Mouse (Mus musculus) CH12.LX (cell line): ENCODE measurements at regions not wholly inside any gene's neighbourhood (a gene's known extent, or its start where the extent isn't known, plus 50 kb on each side); places are given as distances from the start of the nearest gene placed in this dataset.
A peak's percentile ranks its signal among the peaks of the same experiment; 100 is the strongest.

Source experiments
- BHLHE40 ChIP-seq: IDR thresholded peaks from 2 replicates; pipeline ENCODE4 v1.6.1; 2011; ENCODE audit warnings: mild to moderate bottlenecking, low read depth, low read length, improper control_type of control experiment
- CHD2 ChIP-seq: IDR thresholded peaks from 2 replicates; pipeline ENCODE4 v1.6.1; 2011; ENCODE audit warnings: low read length, improper control_type of control experiment
- CTCF ChIP-seq, 2 experiments: IDR thresholded peaks in 1 of 2; conservative IDR thresholded peaks in 1 of 2; 2 replicates each; pipeline ENCODE4 v1.5.1; 2011 to 2012; ENCODE audit warnings: low read depth in 2 of 2, low read length in 2 of 2, improper control_type of control experiment in 1 of 2, inconsistent platforms in 1 of 2, mild to moderate bottlenecking in 1 of 2, moderate library complexity in 1 of 2
- EP300 ChIP-seq: IDR thresholded peaks from 2 replicates; pipeline ENCODE4 v1.6.1; 2011; ENCODE audit warnings: low read length, improper control_type of control experiment
- JUN ChIP-seq: IDR thresholded peaks from 2 replicates; pipeline ENCODE4 v1.6.1; 2011; ENCODE audit warnings: low read depth, mild to moderate bottlenecking, low read length, improper control_type of control experiment, moderate library complexity; ENCODE audit not compliant: insufficient read depth
- POLR2A ChIP-seq: IDR thresholded peaks from 2 replicates; pipeline ENCODE4 v1.6.1; 2011; ENCODE audit warnings: low read depth, mild to moderate bottlenecking, improper control_type of control experiment, low read length
- POLR2AphosphoS2 ChIP-seq: IDR thresholded peaks from 2 replicates; pipeline ENCODE4 v1.6.1; 2011; ENCODE audit warnings: low read depth, low read length, improper control_type of control experiment
- TBP ChIP-seq: conservative IDR thresholded peaks from 2 replicates; pipeline ENCODE4 v1.6.1; 2011; ENCODE audit warnings: low read depth, low read length, improper control_type of control experiment
- ZNF384 ChIP-seq: IDR thresholded peaks from 2 replicates; pipeline ENCODE4 v1.6.1; 2012; ENCODE audit warnings: low read depth, low read length, improper control_type of control experiment, inconsistent platforms

- TF ChIP-seq TBP (no peak), JUN (no peak), POLR2A (no peak), ZNF384 (no peak), POLR2AphosphoS2 (no peak), BHLHE40 (no peak; the same call in 1 of the 2 replicates), CTCF (conservative IDR thresholded peaks at IDR 0.05 in 1 of 2, IDR thresholded peaks at IDR 0.05 in 1 of 2; ENCODE audit: low read depth in 2 of 2, low read length in 2 of 2) (no peak), EP300 (0 out of 2 replicates have a peak, but pooled peaks have one; percentile 24), CHD2 (no peak)
These were observed 333.5 kb downstream of the Gadd45g start for GRCm38 (mm10) chr13:52179977-52180376.
